Mouse (Mus musculus) ovary, adult 18-20 months (tissue): Measurements from ENCODE around the gene Ints7.

Source experiments
- DNase-seq: peaks from one replicate; pipeline ENCODE4 v3.0.0; 2022; ENCODE audit warnings: low spot score, mixed read lengths

The Ints7 gene

GRCm38 (mm10) chr1:191632511-191633095, 57.2 kb downstream of the Ints7 start:
- DNase-seq, result no peak

- no peak for DNase-seq
Observed at GRCm38 (mm10) chr1:191634116-191634515, 58.7 kb downstream of the Ints7 start.

- DNase-seq, result no peak
Observed at GRCm38 (mm10) chr1:191638404-191638803, 63.0 kb downstream of the Ints7 start.

- no peak for DNase-seq
Observed at GRCm38 (mm10) chr1:191639200-191639807, 63.9 kb downstream of the Ints7 start.

GRCm38 (mm10) chr1:191640146-191640545, 64.7 kb downstream of the Ints7 start:
- DNase-seq, result no peak

- DNase-seq, result no peak
Observed at GRCm38 (mm10) chr1:191640848-191641247, 65.4 kb downstream of the Ints7 start.

- DNase-seq, result no peak
Observed at GRCm38 (mm10) chr1:191641438-191641837, 66.0 kb downstream of the Ints7 start.

- DNase-seq, result no peak
Observed at GRCm38 (mm10) chr1:191642903-191643302, 67.5 kb downstream of the Ints7 start.

- peak; percentile 53 for DNase-seq
Observed at GRCm38 (mm10) chr1:191645921-191646320, 70.5 kb downstream of the Ints7 start.

GRCm38 (mm10) chr1:191647590-191647989, 72.2 kb downstream of the Ints7 start:
- no peak for DNase-seq

GRCm38 (mm10) chr1:191659441-191659840, 84.0 kb downstream of the Ints7 start:
- DNase-seq, result no peak

- DNase-seq, result peak; percentile 63
Observed at GRCm38 (mm10) chr1:191661019-191661796, 85.8 kb downstream of the Ints7 start.

GRCm38 (mm10) chr1:191662178-191662898, 86.9 kb downstream of the Ints7 start:
- DNase-seq, result peak; percentile 30

- DNase-seq, result no peak
Observed at GRCm38 (mm10) chr1:191662899-191663500, 87.6 kb downstream of the Ints7 start.

- no peak for DNase-seq
Observed at GRCm38 (mm10) chr1:191663603-191664002, 88.2 kb downstream of the Ints7 start.

GRCm38 (mm10) chr1:191666351-191666750, 90.9 kb downstream of the Ints7 start:
- no peak for DNase-seq

GRCm38 (mm10) chr1:191668030-191668429, 92.6 kb downstream of the Ints7 start:
- DNase-seq, result no peak
